Mouse (Mus musculus) neural tube, embryonic 10.5 days (tissue): ENCODE measurements around the gene Slco2a1.

Source experiments
- DNase-seq: peaks from one replicate; pipeline ENCODE4 v3.0.0-alpha.2; 2017; ENCODE audit warnings: low spot score; ENCODE audit errors: extremely low spot score

Slco2a1 gene

DNA sequence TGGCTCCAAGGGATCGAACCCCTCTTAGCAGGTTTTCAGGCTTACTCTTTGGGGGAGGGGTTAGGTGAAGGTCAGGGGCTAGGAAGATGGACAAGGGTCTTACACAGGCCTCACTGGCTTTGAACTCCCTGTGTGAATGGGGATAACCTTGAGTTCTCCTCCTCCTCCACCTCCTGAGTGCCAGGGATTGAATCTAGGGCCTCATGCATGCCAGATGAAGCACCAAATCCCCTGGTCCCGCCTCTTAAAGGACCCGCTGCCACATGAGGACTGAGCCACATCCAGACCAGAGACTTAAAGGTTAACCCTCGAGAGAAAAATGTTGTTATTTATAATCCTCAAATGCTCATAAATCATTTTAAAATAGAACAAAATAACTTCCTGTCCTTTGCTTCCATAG, 128.4 kb downstream of the Slco2a1 start:
- DNase-seq = no peak

DNA sequence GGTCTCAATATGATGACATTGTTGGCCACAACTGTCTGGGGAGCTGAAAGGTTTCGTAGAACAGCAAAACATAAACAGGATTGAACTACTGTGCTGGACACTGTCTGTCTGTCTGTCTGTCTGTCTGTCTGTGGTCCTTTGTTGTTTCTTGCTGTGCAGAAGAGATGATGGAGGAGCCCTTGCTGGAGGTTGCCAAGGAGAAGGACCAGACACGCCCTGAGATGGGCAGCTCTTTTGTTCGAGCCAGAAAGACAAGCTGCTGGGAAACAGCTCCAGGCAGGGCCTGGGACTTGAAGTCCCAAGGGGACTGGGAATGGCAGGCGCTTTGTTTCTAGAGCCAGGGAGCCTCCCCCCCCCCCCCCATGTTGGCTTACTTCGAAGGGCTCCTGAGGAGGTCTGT, 129.0 kb downstream of the Slco2a1 start:
- DNase-seq = no peak

DNA sequence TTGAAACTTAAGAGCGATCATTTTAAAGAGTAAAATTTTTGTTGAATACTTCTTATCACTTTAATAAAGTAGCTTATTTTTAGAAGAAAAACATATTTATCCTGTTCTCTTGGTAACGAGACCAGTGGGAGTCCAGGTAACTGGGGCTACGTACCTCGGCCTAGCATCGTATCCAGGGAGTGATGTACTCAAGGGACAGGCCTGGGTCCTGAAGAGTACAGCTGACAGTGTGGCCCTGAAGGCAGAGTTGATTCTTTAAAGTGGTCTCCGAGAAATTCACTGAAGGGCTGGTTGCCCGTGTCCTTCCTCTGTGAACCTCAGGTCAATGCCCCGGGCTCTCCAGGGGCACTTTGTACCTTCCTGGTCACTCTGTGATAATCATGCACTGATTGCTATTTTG, 129.4 kb downstream of the Slco2a1 start:
- DNase-seq = no peak

DNA sequence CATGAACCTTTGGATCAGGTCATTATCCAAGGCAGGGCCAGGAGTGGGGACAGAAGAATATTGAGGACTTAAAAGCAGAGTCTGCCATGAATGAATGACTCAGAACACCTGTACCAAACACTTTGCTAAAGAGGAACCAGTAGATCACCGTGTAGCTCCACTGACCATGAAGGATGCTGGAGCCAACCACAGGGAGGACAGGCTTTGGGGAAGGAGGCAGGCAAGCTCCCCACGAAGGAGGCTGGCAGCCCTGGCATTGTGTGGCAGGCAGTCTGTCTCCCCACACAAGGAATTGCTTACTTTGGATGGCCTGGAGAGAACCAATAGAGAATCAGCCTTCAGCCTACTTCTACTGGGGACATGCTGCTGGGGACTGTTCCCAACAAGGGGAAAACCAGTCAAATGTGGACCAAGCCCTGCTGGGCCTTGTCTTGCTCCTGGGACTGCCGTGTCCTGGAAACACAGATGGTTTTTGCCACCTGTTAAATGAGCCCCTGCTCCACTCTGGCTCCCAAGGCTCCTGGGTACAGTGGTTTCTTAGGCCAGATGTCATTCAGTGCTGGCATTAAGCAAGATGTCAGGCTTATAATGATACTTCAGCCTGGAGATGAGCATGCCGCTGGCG, 130.3 kb downstream of the Slco2a1 start:
- DNase-seq = no peak

DNA sequence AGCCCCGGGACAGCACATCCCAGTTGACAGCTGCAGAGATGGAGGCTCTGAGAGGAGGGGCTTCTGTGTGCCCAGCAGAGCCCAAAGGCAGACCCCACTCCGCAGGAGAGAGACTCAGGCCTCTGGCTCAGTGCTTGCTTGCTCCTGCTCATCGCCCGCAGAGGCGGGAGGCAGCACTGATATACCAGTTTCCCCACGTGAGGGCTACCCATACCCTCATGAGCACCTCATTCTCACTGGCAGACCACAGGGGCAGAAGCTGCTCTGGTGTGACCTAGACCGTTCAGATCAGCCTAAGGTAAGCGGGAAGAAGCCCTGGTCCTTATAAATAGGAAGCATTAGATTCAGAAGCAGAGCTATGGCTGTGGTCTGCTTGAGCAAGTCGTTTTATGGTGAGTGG, 131.3 kb downstream of the Slco2a1 start:
- no peak for DNase-seq

DNA sequence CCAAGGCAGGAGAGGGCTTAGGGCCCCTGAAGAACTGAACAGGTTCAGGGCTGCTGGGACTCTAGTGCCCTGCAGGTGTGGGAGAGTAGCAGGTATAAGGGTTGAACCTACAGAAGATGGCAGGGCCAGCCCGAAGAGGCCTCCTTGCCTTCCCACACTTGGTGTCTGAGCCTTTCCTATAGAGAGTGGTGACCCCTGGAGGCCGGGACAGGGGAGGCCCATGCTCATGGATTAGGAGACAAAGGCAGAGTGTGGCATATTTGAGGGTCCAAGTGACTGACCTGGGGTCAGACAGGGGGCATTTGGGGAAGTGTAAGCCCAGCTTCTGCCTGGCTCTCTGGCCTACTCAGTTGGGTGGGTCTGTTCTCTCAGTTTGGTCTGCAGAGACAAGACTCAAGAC, 131.7 kb downstream of the Slco2a1 start:
- no peak for DNase-seq

DNA sequence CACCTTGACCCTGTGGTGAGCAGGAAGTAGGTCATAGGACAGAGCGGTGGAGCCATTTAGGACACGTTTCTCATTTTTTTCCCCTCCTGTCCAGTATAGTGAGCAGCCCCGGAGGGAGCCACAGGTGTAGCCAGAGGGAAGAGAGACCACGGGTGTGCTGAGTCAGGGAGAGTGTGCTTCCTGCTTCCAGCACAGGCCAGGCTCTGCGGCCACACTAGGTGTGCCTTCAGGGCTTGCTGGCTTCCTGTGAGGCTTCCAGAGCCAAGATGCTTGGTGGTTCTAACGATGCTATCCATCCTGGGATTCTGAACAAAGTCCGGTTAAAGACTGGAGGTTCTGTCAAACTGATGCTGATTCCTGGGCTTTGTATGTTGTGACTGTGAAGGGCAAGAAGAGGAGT, 133.0 kb downstream of the Slco2a1 start:
- DNase-seq = no peak

DNA sequence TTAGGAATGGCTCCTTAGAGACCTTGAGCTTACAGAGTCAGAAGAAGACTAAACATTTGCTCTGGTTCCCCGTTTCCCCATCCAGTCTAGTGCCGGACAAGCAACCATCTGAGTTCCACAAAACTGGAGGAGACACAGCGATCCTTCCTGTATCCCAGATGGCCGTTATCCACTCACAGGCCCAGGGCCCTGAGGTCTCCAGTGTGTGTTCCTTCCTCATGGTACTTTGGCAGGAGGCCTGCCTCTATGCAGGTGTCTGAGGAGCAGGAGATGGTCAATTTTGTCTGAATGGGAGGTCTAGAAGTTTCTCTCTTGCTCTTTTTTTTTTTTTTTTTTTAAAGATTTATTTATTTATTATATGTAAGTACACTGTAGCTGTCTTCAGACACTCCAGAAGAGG, 136.2 kb downstream of the Slco2a1 start:
- DNase-seq = no peak

DNA sequence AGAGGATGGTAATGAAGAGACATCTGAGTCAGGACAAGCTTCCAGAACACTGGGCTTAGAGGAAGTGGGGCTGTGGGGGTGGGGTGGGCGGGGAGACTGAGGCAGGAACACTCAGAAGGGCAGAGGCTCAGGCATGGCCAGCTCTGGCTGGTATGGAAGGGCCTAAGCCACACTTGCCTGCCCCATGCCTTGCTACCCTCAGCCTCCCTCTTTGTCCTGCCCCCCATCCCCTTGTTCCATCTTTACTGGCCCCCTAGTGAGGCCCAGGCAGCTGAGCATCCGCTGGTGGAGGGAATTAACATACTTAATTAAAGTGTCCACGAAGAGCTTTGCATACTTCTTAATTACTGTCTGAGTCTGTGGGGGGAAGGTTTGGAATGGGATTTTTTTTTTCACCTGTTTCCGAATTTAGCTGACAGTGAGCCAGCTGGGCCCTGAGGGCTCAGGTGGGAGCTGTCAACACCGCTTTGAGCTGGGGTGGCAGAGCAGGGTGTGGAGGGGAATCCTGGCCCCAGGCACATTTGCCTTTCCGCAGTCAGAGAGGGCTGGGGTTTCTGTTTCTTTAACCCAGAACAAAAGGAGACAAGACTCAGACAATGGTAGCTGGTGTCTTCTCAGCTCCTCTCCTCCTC, 145.1 kb downstream of the Slco2a1 start:
- DNase-seq = no peak

DNA sequence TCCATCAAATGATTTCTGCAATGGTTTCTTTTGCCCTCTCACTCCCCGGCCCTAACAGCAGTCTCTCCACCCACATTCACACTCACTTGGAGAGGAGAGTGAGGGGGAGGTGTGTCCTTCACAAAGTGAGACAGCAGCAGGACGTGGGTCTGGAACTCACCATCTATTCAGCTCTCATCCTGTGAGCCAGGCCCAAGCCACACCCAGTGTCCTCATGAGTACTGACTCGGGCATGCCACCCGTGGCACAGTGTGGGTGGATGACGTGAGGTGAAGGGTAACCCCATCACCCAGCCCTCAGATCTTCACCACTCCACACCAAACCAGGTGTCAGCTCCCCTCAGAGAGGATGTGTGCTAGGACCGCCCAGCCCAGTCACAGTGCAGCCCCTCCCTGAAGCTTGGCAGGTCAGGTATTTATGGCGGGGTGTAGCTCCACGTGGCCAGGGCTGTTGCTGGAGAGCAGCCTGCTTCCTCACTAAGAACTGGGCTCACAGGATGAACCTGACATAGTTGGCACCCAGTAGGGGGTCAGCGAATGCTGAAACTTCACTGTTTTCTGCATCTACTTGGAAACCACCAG, 146.0 kb downstream of the Slco2a1 start:
- no peak for DNase-seq

DNA sequence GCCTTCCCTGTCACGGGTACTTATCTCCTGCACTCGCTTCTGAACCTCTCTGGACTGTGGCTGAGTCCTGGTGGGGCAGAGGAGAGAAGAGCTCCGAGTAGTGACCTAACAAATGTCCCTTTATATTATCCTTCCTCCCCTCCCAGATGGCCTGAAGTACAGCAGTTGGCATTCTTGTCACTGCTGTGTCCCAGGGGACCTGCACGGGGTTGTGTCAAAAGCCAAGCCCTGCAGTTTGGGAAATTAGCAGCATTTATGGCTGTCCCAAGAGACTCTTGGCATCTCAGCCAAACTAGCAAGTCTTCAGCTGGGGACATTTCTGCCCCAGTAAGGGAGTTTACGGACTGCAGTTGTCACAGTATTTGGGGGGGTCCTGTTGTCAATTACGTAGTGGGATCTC, 151.0 kb downstream of the Slco2a1 start:
- DNase-seq = no peak

DNA sequence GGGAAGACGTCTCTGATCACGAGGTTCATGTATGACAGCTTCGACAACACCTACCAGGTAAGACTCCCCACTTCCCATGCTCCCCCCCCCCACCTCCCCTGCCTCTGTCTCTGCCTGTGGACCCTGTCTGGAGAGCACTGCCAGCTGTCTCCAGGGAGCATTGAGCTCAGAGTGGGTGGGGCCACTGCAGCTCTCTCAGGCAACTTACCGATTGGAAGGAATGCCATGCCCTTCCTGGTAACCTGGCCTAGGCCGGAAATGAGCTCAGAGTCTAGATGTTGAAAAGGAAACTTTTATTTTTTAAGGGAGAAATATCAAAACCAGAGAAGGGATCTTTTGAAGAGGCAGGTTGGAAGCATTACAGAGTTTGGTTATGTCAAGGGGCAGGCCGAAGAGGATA, 151.9 kb downstream of the Slco2a1 start:
- no peak for DNase-seq

DNA sequence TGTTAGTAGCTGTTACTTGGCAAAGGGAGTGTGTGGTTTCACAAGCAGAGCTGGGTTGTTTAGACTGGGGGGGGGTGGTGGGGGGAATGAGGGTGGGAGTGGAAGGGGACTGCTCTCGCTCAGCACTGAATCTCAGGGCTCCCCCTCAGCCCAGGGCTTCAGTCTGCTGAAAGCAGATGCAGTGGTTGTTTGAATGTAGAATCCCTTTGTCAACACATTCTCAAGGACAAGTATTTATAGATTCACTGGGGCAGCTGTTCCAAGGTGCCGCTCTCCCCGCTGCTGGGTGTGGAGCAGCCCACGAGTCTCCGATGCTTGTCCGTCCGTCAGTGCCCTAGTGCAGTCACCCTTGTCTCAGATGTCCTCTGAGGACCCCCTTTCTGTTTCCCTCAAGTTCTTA, 152.8 kb downstream of the Slco2a1 start:
- DNase-seq = no peak

DNA sequence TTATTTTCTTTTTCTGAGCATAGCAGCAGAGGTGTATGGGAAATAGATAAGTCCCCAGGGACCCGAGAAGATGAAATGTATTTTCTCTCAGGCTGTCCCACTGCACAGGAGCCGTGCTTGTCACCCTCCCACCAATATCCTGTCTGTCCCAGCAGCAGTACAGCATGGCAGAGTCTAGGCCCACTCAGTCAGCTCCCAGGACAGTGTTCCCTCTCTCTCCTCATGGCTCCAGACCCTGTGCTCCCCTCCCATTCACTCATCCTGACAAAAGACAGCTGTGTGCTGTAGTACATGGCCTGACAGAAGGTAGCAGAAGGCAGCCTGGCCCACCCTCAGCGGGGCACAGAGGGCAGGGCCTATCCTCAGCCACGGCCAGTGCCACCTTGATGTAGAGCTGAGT, 155.4 kb downstream of the Slco2a1 start:
- DNase-seq = no peak

DNA sequence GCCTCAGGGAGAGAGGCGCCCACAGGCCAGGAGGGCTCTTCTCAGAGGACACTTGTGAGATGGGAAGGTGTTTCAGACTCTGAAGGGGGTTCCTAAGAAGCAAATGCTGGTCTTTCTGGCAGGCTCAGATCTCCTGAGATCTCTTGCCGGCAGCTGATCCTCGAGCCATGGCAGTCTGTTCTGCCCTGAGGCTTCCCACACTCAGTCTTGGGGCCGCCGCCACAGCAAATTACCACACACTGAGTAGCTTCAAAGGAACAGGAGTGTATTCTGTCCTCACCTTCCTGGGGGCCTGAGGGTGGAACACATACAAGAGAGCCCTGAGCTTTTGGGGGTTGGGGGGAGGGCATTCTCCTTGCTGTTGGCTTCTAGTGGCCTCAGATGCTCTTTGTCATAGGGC, 156.8 kb downstream of the Slco2a1 start:
- DNase-seq = no peak
